Mouse (Mus musculus) bone marrow macrophage, adult 2 months (primary cell): ENCODE measurements around the gene Tpbgl.

Experiments used
- CTCF ChIP-seq: IDR thresholded peaks from 2 replicates; pipeline ENCODE4 v1.5.1; 2012; ENCODE audit warnings: low read depth, mild to moderate bottlenecking, low read length, moderate library complexity
- POLR2A ChIP-seq: IDR thresholded peaks from 2 replicates; pipeline ENCODE4 v1.6.1; 2012; ENCODE audit warnings: mild to moderate bottlenecking, low read depth, low read length, borderline replicate concordance

DNA sequence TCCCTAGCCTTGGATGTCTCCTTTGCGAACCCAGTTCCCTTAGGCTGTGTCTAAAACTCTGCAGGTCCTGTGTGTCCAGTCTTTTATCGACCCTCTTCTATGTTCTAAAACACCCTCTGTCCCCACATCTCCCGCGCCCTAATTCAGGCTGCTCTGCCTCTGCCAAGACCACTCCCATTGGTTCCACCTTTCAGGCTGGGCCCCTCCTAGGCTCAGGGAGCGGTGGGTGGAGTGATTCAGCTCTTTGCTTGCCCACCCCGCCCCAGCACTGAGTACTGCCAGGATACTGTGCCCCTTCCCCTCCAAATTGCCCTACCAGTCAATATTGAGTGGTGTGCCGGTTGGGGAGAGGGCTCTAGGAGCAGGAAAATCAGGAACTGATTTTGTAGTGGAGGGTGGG lies 463 bp upstream of the Tpbgl start:
- no peak for TF ChIP-seq POLR2A
- TF ChIP-seq CTCF = no peak
